Mouse (Mus musculus) limb, embryonic 15.5 days (tissue): ENCODE results near the gene Mmp24. TPM values are rescaled to one million over a fixed set of nuclear protein-coding genes. Genes with fewer than 3 reads are reported as not detected.

Experiments
- polyA plus RNA-seq: library from polyadenylated mRNA; unstranded; fragments of >200 nt; fragmentation: Nextera tagmentation; extraction: Ambion mirVana; gene quantifications from 2 replicates; pipeline ENCODE4 v1.2.1, GENCODE M21; 2015

Mmp24 gene
- polyA plus RNA-seq, 1 experiment from 2014 or later = 0.06 TPM

Other genes starting within 250 kb of the Mmp24 start
- gene Gss, start 182.5 kb upstream of the Mmp24 start, polyA plus RNA-seq = 26.7 and 28.3 TPM in 2 replicates
- 2.5 and 4.9 TPM in 2 replicates for gene Myh7b, start 164.1 kb upstream of the Mmp24 start, polyA plus RNA-seq
- gene Trpc4ap, start 83.0 kb upstream of the Mmp24 start, polyA plus RNA-seq = 124 and 141 TPM in 2 replicates
- 33.7 and 35.5 TPM in 2 replicates for gene Edem2, start 45.9 kb upstream of the Mmp24 start, polyA plus RNA-seq
- not detected in 2 replicates for gene Gm17581, start 39.5 kb upstream of the Mmp24 start, polyA plus RNA-seq
- gene Procr, start 24.2 kb upstream of the Mmp24 start, polyA plus RNA-seq = 6.1 and 8.4 TPM in 2 replicates
- 21.5 and 21.7 TPM in 2 replicates for gene BC029722, start 44.1 kb downstream of the Mmp24 start, polyA plus RNA-seq
- 200 and 226 TPM in 2 replicates for gene Eif6, start 51.6 kb downstream of the Mmp24 start, polyA plus RNA-seq
- gene Fam83c, start 59.5 kb downstream of the Mmp24 start, polyA plus RNA-seq = 2.4 and 2.5 TPM in 2 replicates
- gene Uqcc1, start 155.0 kb downstream of the Mmp24 start, polyA plus RNA-seq = 60.8 and 70.9 TPM in 2 replicates
- 0.13 and 0.21 TPM in 2 replicates for gene Gm15557, start 165.4 kb downstream of the Mmp24 start, polyA plus RNA-seq
- 44.7 and 60.7 TPM in 2 replicates for gene Gdf5, start 170.0 kb downstream of the Mmp24 start, polyA plus RNA-seq
- 22.7 and 24.2 TPM in 2 replicates for gene Cep250, start 181.1 kb downstream of the Mmp24 start, polyA plus RNA-seq
- 1.7 and 1.8 TPM in 2 replicates for gene 6430550D23Rik, start 232.6 kb downstream of the Mmp24 start, polyA plus RNA-seq
- gene Ergic3, start 232.7 kb downstream of the Mmp24 start, polyA plus RNA-seq = 239 and 246 TPM in 2 replicates